Mouse (Mus musculus) liver, adult 2 months (tissue): ENCODE results near the gene Stk24.

Experiments used
- CTCF ChIP-seq: fragments of 200-500 bp; IDR thresholded peaks from 2 replicates; pipeline ENCODE4 v1.5.1; 2011; ENCODE audit warnings: low read depth, low read length, control low read depth
- POLR2A ChIP-seq: fragments of 200-500 bp; IDR thresholded peaks from 2 replicates; pipeline ENCODE4 v1.6.1; 2011; ENCODE audit warnings: low read length, control low read depth; ENCODE audit not compliant: insufficient read depth; ENCODE audit errors: extremely low read depth

GRCm38 (mm10) chr14:121279106-121279505 is 100.7 kb downstream of the Stk24 start:
- TF ChIP-seq CTCF, result peak; percentile 95
- TF ChIP-seq POLR2A, result no peak
